Mouse (Mus musculus): ENCODE results near the gene Ccl4.

Ccl4 gene

DNA sequence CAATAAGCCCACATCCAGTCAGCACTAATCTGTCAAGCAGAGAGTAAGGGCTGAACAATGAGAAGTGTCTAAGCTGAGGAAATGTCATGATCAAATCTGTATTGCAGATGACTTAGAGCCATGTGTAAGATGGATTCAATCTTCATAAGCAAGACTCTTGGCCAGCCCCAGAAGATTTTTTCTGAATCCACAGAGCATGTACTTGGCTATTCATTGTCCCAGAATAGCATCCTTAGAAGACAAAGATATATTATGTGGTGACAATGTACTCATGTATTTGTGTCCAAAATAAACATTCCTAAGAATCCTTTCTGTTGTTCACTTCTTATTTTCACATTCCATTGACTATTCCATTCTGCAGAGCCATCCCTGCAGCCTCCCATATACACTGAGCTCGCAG is 27.5 kb downstream of the Ccl4 start:
- no peak for DNase-seq

DNA sequence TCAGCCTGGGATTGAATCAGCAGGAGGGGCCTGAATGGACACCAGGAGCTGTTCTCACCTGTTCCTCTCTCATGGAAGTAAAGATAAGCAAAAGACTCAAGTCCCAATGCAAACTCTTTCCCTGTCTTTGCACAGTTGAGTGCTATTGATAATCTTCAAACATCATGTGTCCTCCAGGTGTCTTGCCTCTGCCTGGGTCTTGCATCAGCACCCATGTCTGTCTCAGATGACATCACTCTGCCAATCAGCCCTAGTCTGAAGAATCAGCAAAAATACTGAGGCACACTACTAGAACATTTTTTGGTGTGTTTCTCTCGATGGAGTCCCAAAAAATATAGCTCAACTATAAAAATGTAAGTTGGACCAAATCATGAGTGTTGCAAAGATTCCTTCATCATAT is 29.6 kb downstream of the Ccl4 start:
- no peak for DNase-seq

DNA sequence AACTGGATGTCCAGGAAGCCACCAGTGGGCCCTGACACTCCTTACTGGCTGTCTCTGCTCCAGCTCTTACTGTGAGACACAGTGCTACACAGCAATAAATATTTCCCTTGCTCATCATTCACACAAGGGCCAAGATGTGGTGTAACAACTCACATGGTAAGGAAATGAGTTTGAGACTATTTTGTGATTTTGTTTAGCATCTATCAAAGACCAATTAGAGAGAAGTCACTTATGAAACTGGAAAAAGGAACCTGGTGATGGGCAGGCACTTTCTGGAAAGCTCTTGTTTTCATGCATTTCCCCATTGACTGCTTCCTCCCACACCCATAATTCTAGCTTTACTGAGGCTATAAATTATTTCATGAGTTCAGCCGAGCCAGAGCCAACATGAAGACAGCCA is 41.3 kb downstream of the Ccl4 start, which contains the start of gene Wfdc17:
Gene Wfdc17, plus strand, starts transcription at position 287 of the 400 bp plus-strand sequence.
- DNase-seq, result no peak

DNA sequence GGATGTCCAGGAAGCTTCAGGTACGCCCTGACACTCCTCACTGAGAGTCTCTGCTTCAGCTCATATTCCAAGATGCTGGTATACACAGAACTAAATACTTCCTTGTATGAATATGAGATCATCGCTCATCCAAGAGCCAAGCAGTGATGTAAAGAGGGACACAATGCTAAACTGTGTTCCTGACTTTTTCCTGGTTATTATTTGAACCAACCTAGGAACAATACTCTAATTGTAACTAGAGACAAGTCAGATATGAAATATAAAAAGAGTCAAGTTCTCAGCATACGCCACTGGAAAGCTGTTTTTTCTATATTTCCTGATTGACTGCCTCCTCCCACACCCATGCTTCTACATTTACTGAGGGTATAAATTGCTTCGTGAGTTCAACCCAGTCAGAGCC is 46.3 kb downstream of the Ccl4 start, which contains the start of gene Wfdc18:
Gene Wfdc18, plus strand, starts transcription at position 301 of the 400 bp plus-strand sequence.
- DNase-seq, result no peak

DNA sequence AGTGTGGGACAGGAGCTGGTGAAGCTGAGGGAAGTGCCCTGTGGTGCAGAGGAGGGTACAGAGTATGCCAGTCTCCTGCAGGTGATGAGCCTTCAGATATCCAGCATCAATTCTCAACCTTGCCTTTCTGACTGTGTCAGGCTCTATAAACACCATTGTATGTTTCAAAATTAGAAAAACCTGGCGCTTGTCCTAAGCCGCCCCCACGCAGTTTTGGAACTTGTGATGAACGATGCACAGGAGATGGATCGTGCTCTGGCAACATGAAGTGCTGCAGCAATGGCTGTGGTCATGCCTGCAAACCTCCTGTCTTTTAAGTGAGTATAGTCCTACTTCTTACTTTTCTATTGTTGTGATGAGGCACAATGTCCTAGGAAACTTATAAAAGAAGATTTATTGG is 47.3 kb downstream of the Ccl4 start:
- DNase-seq, result no peak

DNA sequence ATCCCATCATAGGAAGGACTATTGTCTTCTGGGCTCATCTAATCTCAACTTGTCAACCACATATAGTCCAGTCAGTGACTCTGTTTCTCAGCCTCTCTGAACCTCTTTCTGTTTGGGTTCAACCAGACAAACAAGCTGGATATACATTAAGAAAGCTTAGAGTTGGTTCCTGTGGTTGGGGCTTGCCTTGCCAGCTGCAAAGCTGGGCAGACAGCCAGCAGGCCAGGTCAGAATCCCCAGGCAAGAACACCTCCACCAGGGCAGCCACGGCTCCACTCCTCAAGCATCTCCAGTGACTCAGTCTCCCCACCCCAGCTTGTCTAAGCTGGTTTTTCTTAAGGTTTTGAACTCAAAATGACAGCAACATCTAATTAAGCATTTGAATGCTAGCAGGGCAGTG is 50.3 kb downstream of the Ccl4 start:
- no peak for DNase-seq

DNA sequence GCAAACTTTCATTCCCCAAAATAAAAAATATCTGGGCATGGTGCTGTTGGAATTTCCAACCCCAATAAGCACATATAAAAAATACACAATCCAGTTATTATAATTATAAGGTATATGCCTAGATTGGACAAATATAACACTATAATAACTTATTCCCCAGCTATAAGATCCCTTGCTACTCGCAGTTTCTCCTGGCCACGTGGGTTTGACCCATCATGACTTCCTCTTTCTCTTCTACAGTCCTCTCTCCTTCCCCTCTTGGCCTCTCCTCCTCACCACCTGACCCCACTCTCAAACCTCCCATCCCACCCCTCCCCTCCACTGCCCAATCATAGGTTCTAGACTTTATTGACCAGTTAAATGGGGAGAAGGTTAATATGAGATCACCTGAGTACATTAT is 51.5 kb downstream of the Ccl4 start:
- no peak for DNase-seq

Measured in cerebellum, postnatal 25 days (tissue).